Mouse (Mus musculus) heart, embryonic 10.5 days (tissue): ENCODE results near the gene Igsf10. TPM values are rescaled to one million over a fixed set of nuclear protein-coding genes. Genes with fewer than 3 reads are reported as not detected.
"Not testable (repeated sequence)": the region's sequence is repeated elsewhere in the genome, so short reads cannot be mapped to it uniquely, and the experiment has no call there.

Experiments
- DNase-seq: peaks from one replicate; pipeline ENCODE4 v3.0.0-alpha.2; 2017; ENCODE audit warnings: low spot score
- H3K27ac ChIP-seq: fragments of 300-500 bp; sonication (generic); 2 replicates; pipeline ENCODE4 v1.5.1; 2016; ENCODE audit warnings: mild to moderate bottlenecking
- H3K27me3 ChIP-seq: fragments of 300-500 bp; sonication (generic); 2 replicates; pipeline ENCODE4 v1.6.1; 2016; ENCODE audit warnings: mild to moderate bottlenecking; ENCODE audit not compliant: poor library complexity, insufficient read depth, severe bottlenecking
- H3K36me3 ChIP-seq: fragments of 300-500 bp; sonication (generic); 2 replicates; pipeline ENCODE4 v1.6.1; 2016; ENCODE audit warnings: mild to moderate bottlenecking, moderate library complexity
- H3K4me1 ChIP-seq: fragments of 300-500 bp; sonication (generic); 2 replicates; pipeline ENCODE4 v1.6.1; 2016; ENCODE audit warnings: mild to moderate bottlenecking
- H3K4me3 ChIP-seq: fragments of 300-500 bp; sonication (generic); 2 replicates; pipeline ENCODE4 v1.5.1; 2016; ENCODE audit warnings: mild to moderate bottlenecking, moderate library complexity
- H3K9me3 ChIP-seq: fragments of 300-500 bp; sonication (generic); 2 replicates; pipeline ENCODE4 v1.6.1; 2016; ENCODE audit warnings: mild to moderate bottlenecking, moderate library complexity
- WGBS: fragments of 180-500 bp; shearing (Covaris S2); methylation state at CpG from one replicate; pipeline ENCODE4 v1.1.7; 2016; 5-methylcytosine and 5-hydroxymethylcytosine counted together
- polyA plus RNA-seq: library from polyadenylated mRNA; unstranded; fragments of >200 nt; fragmentation: Nextera tagmentation; extraction: Ambion mirVana; gene quantifications from 2 replicates; pipeline ENCODE4 v1.2.1, GENCODE M21; 2016

Gene Igsf10
- polyA plus RNA-seq = 1.7 and 2.0 TPM in 2 replicates

DNA sequence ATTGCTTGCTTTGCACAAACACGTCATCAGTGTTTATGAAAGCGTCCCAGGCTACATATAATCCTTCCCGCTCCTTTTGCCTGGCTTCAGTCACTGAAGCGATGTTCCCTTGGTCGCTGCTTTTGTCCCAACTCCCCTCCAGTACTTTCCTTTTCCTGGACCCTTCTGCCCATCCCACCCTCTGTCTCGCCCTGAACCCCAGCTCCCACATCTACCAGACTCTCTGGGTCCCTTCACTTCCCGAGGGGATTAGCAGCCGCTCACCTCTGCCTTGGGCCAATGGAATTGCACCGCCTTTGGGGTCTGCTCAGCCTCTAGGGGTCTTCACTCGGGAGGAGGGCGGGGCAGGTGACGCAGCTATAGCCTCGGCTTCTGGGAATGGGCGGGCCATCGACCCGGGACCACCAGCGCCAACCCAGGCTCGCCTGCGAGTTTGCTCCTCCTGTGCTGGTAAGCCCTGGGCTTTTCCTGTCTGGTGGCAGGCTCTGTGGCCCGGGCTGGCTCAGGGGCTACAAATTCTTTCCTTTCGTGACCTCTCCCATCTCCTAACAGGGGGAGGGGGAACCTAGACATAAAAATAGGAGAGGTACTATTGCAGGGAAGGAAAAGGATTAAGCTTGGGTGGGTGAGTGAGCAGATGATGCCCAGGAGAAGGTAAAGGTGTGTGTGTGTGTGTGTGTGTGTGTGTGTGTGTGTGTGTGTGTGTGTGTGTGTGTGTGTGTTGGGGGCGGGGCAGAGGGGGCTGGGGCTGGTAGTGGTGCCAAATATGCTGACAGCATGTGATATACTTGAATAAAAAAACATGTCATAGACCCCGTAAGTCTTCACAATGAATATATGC is at the start of gene Igsf10:
Gene Igsf10 (minus strand): TSS at position 330 of the 841 bp plus-strand sequence.
- Histone ChIP-seq H3K9me3 (no peaks in the 10 kb centered on the region), H3K4me1 (peaks cover 13% of the 10 kb centered on the region; the same call in 1 of the 2 replicates), H3K27me3 (no peaks in the 10 kb centered on the region), H3K36me3 (no peaks in the 10 kb centered on the region), H3K27ac (peak within 1 kb of the TSS; percentile 88), H3K4me3 (peak within 1 kb of the TSS; percentile 78)
- peak; percentile 90 for DNase-seq
- 3% methylated on average over 22 of the region's 23 CpGs for WGBS

- Histone ChIP-seq H3K4me1 (no peaks in the 10 kb centered on the region), H3K36me3 (no peaks in the 10 kb centered on the region), H3K27ac (no peak overlapping the region), H3K27me3 (no peaks in the 10 kb centered on the region), H3K4me3 (no peak overlapping the region), H3K9me3 (no peaks in the 10 kb centered on the region)
- WGBS = 73% methylated on average over 1 of the region's 1 CpGs
- no peak for DNase-seq
Observed at GRCm38 (mm10) chr3:59385553-59385952, 41.4 kb upstream of the Igsf10 start.

GRCm38 (mm10) chr3:59385000-59385399 is 40.8 kb upstream of the Igsf10 start:
- H3K27ac ChIP-seq = no peak overlapping the region
- no peaks in the 10 kb centered on the region for H3K27me3 ChIP-seq
- WGBS = 88% methylated on average over 3 of the region's 3 CpGs
- no peaks in the 10 kb centered on the region for H3K4me1 ChIP-seq
- H3K36me3 ChIP-seq = no peaks in the 10 kb centered on the region
- no peak overlapping the region for H3K4me3 ChIP-seq
- H3K9me3 ChIP-seq = no peaks in the 10 kb centered on the region
- no peak for DNase-seq

GRCm38 (mm10) chr3:59384321-59384720 is 40.1 kb upstream of the Igsf10 start:
- 72% methylated on average over 2 of the region's 2 CpGs for WGBS
- Histone ChIP-seq H3K36me3 (no peaks in the 10 kb centered on the region), H3K9me3 (no peaks in the 10 kb centered on the region), H3K4me1 (no peaks in the 10 kb centered on the region), H3K27me3 (no peaks in the 10 kb centered on the region), H3K4me3 (no peak overlapping the region), H3K27ac (no peak overlapping the region)
- DNase-seq = no peak

GRCm38 (mm10) chr3:59378791-59379190 is 34.6 kb upstream of the Igsf10 start:
- WGBS = 79% methylated on average over 1 of the region's 1 CpGs
- DNase-seq, H3K4me3 ChIP-seq, H3K4me1 ChIP-seq, H3K27ac ChIP-seq, H3K36me3 ChIP-seq, H3K27me3 ChIP-seq, H3K9me3 ChIP-seq: not testable (repeated sequence)

DNA sequence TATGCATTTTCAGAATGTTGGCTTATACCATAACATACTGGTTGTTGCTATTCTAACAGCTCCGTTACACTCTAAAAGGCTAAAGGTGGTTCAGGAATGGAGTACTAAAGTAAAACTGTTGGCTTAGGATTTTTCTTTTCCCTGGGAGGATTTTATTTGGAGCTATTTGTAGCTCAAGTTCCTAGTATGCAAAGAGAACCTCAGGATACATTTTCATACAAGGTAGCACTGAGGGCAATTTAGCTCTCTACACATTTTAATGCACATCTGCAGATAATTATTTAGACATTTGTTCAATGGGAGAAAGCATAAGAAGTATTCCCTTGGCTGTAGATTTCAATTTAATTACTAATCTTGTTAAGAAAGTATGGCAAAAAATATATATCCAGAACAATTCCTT is 17.7 kb upstream of the Igsf10 start:
- H3K27ac ChIP-seq = no peak overlapping the region
- H3K4me3 ChIP-seq = no peak overlapping the region
- no peaks in the 10 kb centered on the region for H3K9me3 ChIP-seq
- no peaks in the 10 kb centered on the region for H3K36me3 ChIP-seq
- no peaks in the 10 kb centered on the region for H3K27me3 ChIP-seq
- no peak for DNase-seq
- 89% methylated on average over 1 of the region's 1 CpGs for WGBS
- H3K4me1 ChIP-seq = no peaks in the 10 kb centered on the region

DNA sequence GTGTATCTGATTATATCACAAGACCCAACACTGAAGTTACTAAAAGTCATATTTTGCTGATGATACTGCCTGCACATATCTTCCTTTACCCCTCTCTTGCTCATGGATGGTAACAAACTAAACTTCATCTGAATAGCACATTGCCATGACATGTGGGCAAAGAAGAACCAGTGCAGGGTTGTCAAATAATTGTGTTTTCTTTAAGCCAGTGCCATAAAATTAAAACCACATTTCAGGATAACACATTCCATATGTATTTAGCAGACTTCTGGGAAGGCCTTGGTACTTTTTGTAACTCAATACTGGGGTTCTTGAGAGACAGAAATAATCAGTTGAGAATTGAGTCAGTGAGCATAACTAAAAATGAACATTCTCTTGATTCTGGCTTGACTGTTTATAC is 15.9 kb upstream of the Igsf10 start:
- no peak for DNase-seq

DNA sequence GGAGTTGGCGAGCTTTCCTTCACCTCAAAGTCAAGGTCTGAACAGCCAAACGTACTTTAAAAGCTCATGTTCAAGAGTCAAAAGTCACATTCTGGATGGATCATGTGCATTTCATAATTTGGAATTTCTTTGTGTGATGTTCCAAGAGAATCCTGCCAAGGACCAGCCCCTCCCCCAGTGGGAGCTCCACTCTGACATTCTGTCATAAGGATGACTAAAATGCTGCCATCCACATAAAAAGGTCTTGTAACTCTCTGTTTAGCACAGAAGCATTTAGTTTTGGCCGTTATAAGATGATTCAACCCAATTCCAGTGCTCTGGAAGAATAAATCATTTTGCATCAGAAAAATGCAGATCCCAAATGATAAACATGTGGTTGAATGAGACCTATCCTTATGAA is 10.0 kb upstream of the Igsf10 start:
- Histone ChIP-seq H3K27me3 (no peaks in the 10 kb centered on the region), H3K4me1 (no peaks in the 10 kb centered on the region), H3K4me3 (no peak overlapping the region), H3K9me3 (no peaks in the 10 kb centered on the region), H3K27ac (no peak overlapping the region), H3K36me3 (no peaks in the 10 kb centered on the region)
- 78% methylated on average over 3 of the region's 3 CpGs for WGBS
- DNase-seq = no peak

More for the DNA sequence above, 15.9 kb upstream of the Igsf10 start:
- Histone ChIP-seq H3K36me3 (no peaks in the 10 kb centered on the region), H3K27ac (no peak overlapping the region), H3K27me3 (no peaks in the 10 kb centered on the region), H3K4me3 (no peak overlapping the region), H3K4me1 (no peaks in the 10 kb centered on the region), H3K9me3 (no peaks in the 10 kb centered on the region)

DNA sequence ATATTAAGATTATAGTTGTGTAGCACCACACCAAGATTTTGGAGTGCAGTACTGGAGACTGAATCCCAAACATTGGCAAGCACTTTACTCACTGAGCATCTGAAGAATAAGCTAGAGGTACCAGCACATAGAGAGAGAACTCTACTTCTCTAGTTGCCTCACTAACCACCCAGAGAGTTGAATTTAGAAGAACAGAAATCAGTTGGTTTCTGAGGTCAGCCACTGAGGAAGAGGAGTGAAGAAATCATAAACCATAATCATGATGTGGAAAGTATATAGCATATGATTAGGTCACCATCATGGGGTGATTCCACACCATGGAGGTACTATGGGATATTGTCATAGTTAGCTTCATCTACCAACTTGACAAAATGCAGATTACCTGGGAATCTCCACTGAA is 7.6 kb upstream of the Igsf10 start:
- no peaks in the 10 kb centered on the region for H3K9me3 ChIP-seq
- no peaks in the 10 kb centered on the region for H3K36me3 ChIP-seq
- DNase-seq = no peak
- H3K4me3 ChIP-seq = no peak overlapping the region
- no peak overlapping the region for H3K27ac ChIP-seq
- no peaks in the 10 kb centered on the region for H3K4me1 ChIP-seq
- H3K27me3 ChIP-seq = no peaks in the 10 kb centered on the region

DNA sequence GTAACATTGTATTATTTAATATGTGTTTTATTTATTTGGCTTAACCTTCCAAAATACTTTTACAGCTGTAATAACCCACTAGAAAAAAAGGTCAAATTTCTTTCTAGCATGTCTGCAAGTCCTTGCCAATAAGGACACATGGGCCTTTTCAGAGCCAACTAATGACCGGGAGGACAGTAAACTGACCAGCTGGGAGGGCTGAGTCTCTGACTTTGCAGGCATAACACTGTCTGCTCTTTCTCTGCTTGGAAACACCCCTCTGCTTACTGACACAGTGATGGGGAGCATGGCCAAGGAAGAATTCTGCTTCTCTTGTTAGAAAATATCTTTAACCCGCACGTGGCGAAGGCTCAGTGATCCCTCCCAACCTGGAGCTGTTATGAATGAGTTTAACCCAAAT is 1.2 kb downstream of the Igsf10 start:
- no peaks in the 10 kb centered on the region for H3K9me3 ChIP-seq
- no peak overlapping the region for H3K27ac ChIP-seq
- 69% methylated on average over 4 of the region's 4 CpGs for WGBS
- DNase-seq = no peak
- H3K4me3 ChIP-seq = peak overlapping the region; percentile 78; the same call in 1 of the 2 replicates
- no peaks in the 10 kb centered on the region for H3K27me3 ChIP-seq
- H3K4me1 ChIP-seq = peaks cover 13% of the 10 kb centered on the region; the same call in 1 of the 2 replicates
- no peaks in the 10 kb centered on the region for H3K36me3 ChIP-seq

GRCm38 (mm10) chr3:59341647-59342427 is 2.4 kb downstream of the Igsf10 start:
- Histone ChIP-seq H3K27me3 (no peaks in the 10 kb centered on the region), H3K4me3 (no peak overlapping the region), H3K4me1 (peaks cover 13% of the 10 kb centered on the region; the same call in 1 of the 2 replicates), H3K27ac (no peak overlapping the region), H3K36me3 (no peaks in the 10 kb centered on the region), H3K9me3 (no peaks in the 10 kb centered on the region)
- 84% methylated on average over 11 of the region's 11 CpGs for WGBS
- DNase-seq = no peak

DNA sequence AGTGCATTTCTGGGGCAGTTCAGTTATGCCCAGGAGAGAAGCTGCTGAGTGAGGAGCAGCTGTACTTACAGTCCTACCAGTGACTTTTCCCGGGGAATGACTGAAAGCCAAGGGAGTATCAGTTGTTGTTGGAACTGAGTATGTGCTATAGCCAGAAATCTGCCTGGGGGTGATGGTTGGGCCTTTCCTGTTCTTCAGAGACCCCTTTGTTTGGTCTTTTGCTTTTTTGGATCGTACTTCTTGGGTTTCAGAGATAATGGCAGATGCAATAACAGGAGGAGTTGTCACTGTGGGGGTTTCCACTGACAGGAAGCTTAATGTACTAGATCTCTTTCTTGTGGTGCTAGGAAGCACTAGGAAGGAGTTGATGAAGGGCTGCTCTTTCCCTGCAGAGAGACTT is 15.7 kb downstream of the Igsf10 start:
- H3K27ac ChIP-seq = no peak overlapping the region
- DNase-seq = no peak
- H3K9me3 ChIP-seq = no peaks in the 10 kb centered on the region
- WGBS = 71% methylated on average over 2 of the region's 2 CpGs
- no peaks in the 10 kb centered on the region for H3K27me3 ChIP-seq
- no peaks in the 10 kb centered on the region for H3K4me1 ChIP-seq
- peaks cover 13% of the 10 kb centered on the region; the same call in 1 of the 2 replicates for H3K36me3 ChIP-seq
- H3K4me3 ChIP-seq = no peak overlapping the region

DNA sequence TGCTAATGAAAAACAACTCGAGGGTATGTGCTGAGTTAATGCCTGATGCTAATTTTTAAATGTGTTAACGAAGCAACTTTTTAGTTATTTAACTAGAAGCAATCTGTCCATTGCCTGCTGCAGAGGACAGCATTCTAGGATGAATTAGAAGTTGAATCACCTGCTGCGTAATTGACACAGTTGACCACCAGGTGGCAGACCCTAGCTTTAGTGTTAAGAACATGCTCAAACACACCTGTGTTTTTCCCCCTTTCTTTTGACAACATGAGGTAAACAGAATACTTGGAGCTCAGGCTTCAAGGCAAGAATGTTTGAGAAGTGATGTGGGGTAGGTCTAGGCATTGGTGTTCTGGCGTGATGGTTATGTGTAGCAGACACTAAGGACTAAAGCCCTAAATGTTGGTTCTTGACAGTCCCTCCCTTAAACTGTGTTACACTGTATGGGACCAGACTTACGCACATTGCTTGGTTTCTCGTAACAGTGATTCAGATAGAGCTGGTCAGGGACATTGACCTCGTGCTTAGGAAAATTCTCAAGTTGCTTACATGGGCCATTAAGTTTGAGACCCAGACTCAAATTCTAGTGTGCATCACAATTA is 22.8 kb downstream of the Igsf10 start:
- Histone ChIP-seq H3K4me1 (no peaks in the 10 kb centered on the region), H3K9me3 (no peaks in the 10 kb centered on the region), H3K4me3 (no peak overlapping the region), H3K36me3 (peaks cover 17% of the 10 kb centered on the region; the same call in 1 of the 2 replicates), H3K27ac (no peak overlapping the region), H3K27me3 (no peaks in the 10 kb centered on the region)
- WGBS = 39% methylated on average over 7 of the region's 7 CpGs
- DNase-seq = no peak
